In the genomic region with DNA sequence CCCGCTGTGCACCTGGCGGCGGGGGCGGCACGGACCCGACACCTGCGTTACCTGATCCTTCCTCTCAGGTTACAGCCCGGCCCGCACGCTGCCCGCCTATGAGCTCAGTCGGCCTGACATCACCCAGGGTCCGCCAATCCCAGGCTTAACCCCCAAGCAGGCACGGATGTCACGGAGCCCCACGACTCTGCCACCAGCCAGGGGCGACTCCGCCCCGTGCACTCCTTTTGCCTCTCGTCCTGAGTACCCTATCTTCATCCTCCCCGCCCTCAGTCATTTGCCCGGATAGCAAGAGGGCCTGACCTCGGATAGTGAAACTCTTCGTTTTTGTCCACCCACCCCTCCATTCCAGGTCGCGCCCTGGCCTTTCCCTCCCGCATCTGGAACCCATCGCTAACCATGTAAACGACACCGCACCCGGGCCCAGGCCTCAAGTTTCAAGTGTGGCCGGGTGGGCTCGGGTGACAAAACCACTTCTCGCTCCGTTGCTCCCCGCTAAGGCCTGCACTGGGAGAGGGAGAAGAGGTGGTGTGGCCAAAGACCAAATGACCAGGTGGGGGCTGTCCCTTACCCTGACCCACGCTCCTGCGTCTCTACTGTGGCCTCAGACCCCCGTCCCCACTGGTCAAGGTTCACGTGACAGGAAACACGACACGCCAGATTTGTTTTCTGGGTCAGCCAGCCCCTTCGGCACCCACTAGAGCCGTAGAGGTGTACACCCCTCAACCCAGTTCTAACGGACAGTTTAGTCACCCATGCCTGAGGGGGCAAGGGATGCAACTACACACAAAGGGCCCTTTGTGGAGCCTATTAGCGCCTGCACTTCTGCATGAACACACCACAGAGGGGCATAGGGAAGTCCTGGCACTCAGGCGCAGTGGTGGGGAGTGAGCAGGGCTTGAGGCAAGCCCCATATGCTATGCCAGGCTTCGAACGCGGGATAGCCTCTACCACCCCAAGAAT, we compare ENCODE assay signal across 8 mouse cellular contexts. TPM values are rescaled to one million over a fixed set of nuclear protein-coding genes. Genes with fewer than 3 reads are reported as not detected.
DNase-seq lines count a peak whose midpoint lies in the region; ATAC-seq lines count a peak whose summit lies in the region.

No protein-coding gene starts in this region.

- no peak for DNase-seq in midbrain, embryonic 10.5 days (ENCODE audit: low spot score)
- DNase-seq in liver, embryonic 11.5 days (ENCODE audit: low spot score): no peak
- peak; percentile 54 for DNase-seq in yolk sac, embryonic 10.5 days (ENCODE audit: low spot score)
- no peak for DNase-seq in ovary, postnatal 10 days (ENCODE audit: low spot score)
- DNase-seq in layer of hippocampus, postnatal 36 days: no peak
- DNase-seq in ovary, postnatal 36 days (ENCODE audit: low spot score): no peak

- peaks cover 99% of the 10 kb centered on the region for H3K27me3 ChIP-seq in midbrain, embryonic 10.5 days (ENCODE audit: low read depth, poor library complexity, severe bottlenecking)
- H3K27me3 ChIP-seq in midbrain, embryonic 16.5 days (ENCODE audit: control insufficient read depth, insufficient read depth, low read depth, low read length): peaks cover 69% of the 10 kb centered on the region
- H3K27me3 ChIP-seq in forebrain, embryonic 15.5 days: peaks cover 73% of the 10 kb centered on the region
- H3K27me3 ChIP-seq in liver, embryonic 11.5 days (replicated peaks; ENCODE audit: control insufficient read depth, insufficient read depth, low read length): peaks cover 73% of the 10 kb centered on the region

- no peak for ATAC-seq in midbrain, embryonic 16.5 days
- no peak for ATAC-seq in forebrain, embryonic 15.5 days (replicated peaks)
- ATAC-seq in liver, embryonic 11.5 days (replicated peaks; ENCODE audit: low FRiP score): no peak; the same call in 1 of the 2 replicates

- H3K4me2 ChIP-seq in midbrain, embryonic 16.5 days (ENCODE audit: low read length): no peak overlapping the region; the same call in 1 of the 2 replicates
- H3K4me2 ChIP-seq in forebrain, embryonic 15.5 days (replicated peaks): peak overlapping the region; percentile 47
- peak overlapping the region; percentile 68 for H3K4me2 ChIP-seq in liver, embryonic 11.5 days

- H3K27ac ChIP-seq in midbrain, embryonic 10.5 days (replicated peaks): no peak overlapping the region; the same call in 1 of the 2 replicates
- no peak overlapping the region for H3K27ac ChIP-seq in midbrain, embryonic 16.5 days (ENCODE audit: low read length)
- no peak overlapping the region for H3K27ac ChIP-seq in forebrain, embryonic 15.5 days (replicated peaks)
- no peak overlapping the region for H3K27ac ChIP-seq in liver, embryonic 11.5 days (ENCODE audit: low read depth, low read length)

- peaks cover 52% of the 10 kb centered on the region for H3K4me1 ChIP-seq in midbrain, embryonic 10.5 days
- H3K4me1 ChIP-seq in midbrain, embryonic 16.5 days (ENCODE audit: control insufficient read depth, insufficient read depth, low read length): peaks cover 9% of the 10 kb centered on the region
- peaks cover 24% of the 10 kb centered on the region for H3K4me1 ChIP-seq in forebrain, embryonic 15.5 days
- H3K4me1 ChIP-seq in liver, embryonic 11.5 days (replicated peaks; ENCODE audit: control insufficient read depth, insufficient read depth, low read length): peaks cover 6% of the 10 kb centered on the region

- 5% methylated on average over 50 of the region's 50 CpGs for WGBS in midbrain, embryonic 10.5 days
- WGBS in midbrain, embryonic 16.5 days: 4% methylated on average over 50 of the region's 50 CpGs
- 2% methylated on average over 50 of the region's 50 CpGs for WGBS in forebrain, embryonic 15.5 days
- WGBS in liver, embryonic 11.5 days: 8% methylated on average over 50 of the region's 50 CpGs

- H3K4me3 ChIP-seq in midbrain, embryonic 10.5 days: peak overlapping the region; percentile 52
- H3K4me3 ChIP-seq in midbrain, embryonic 16.5 days (ENCODE audit: low read depth, low read length): no peak overlapping the region
- peak overlapping the region; percentile 30 for H3K4me3 ChIP-seq in forebrain, embryonic 15.5 days
- peak overlapping the region; percentile 34 for H3K4me3 ChIP-seq in liver, embryonic 11.5 days (ENCODE audit: low read depth, low read length)

- no peaks in the 10 kb centered on the region for H3K9me3 ChIP-seq in midbrain, embryonic 10.5 days (replicated peaks)
- no peaks in the 10 kb centered on the region for H3K9me3 ChIP-seq in midbrain, embryonic 16.5 days (replicated peaks; ENCODE audit: control insufficient read depth, low read length, poor library complexity, severe bottlenecking)
- no peaks in the 10 kb centered on the region for H3K9me3 ChIP-seq in forebrain, embryonic 15.5 days
- H3K9me3 ChIP-seq in liver, embryonic 11.5 days (ENCODE audit: control insufficient read depth, low read length): no peaks in the 10 kb centered on the region

- no peak overlapping the region for H3K9ac ChIP-seq in midbrain, embryonic 16.5 days (ENCODE audit: low read depth, low read length)
- no peak overlapping the region for H3K9ac ChIP-seq in forebrain, embryonic 15.5 days (replicated peaks)
- H3K9ac ChIP-seq in liver, embryonic 11.5 days (ENCODE audit: low read depth, low read length): no peak overlapping the region

- no peaks in the 10 kb centered on the region for H3K36me3 ChIP-seq in midbrain, embryonic 10.5 days
- no peaks in the 10 kb centered on the region for H3K36me3 ChIP-seq in midbrain, embryonic 16.5 days (ENCODE audit: control insufficient read depth, insufficient read depth, low read length)
- H3K36me3 ChIP-seq in forebrain, embryonic 15.5 days: no peaks in the 10 kb centered on the region
- H3K36me3 ChIP-seq in liver, embryonic 11.5 days (ENCODE audit: control insufficient read depth, insufficient read depth, low read length): no peaks in the 10 kb centered on the region

RNA-seq across cellular contexts. Expression of a gene that starts 16.4 kb away (rescaled TPM):
- polyA plus RNA-seq in midbrain, embryonic 10.5 days (2016; fragmentation: Nextera tagmentation; extraction: Ambion mirVana): 0.47 and 1.0 TPM in 2 replicates
- 0.37 and 0.83 TPM in 2 replicates for polyA plus RNA-seq in midbrain, embryonic 16.5 days (2015; fragmentation: Nextera tagmentation; extraction: Ambion mirVana)
- 0.53 and 1.0 TPM in 2 replicates for polyA plus RNA-seq in forebrain, embryonic 15.5 days (2015; fragmentation: Nextera tagmentation; extraction: Ambion mirVana)
- 0.90 and 1.3 TPM in 2 replicates for polyA plus RNA-seq in liver, embryonic 11.5 days (2014; fragmentation: Nextera tagmentation; extraction: Ambion mirVana)
- total RNA-seq in layer of hippocampus, postnatal 36 days (2021): 10 to 100 TPM; 46.5 to 65.3 TPM

RNA-seq across cellular contexts. Expression of a gene that starts 20.1 kb away (rescaled TPM):
- polyA plus RNA-seq in midbrain, embryonic 10.5 days (2016; fragmentation: Nextera tagmentation; extraction: Ambion mirVana): 0.94 and 1.4 TPM in 2 replicates
- 0.14 and 0.25 TPM in 2 replicates for polyA plus RNA-seq in midbrain, embryonic 16.5 days (2015; fragmentation: Nextera tagmentation; extraction: Ambion mirVana)
- polyA plus RNA-seq in forebrain, embryonic 15.5 days (2015; fragmentation: Nextera tagmentation; extraction: Ambion mirVana): 0.09 and 0.10 TPM in 2 replicates
- 4.1 and 5.3 TPM in 2 replicates for polyA plus RNA-seq in liver, embryonic 11.5 days (2014; fragmentation: Nextera tagmentation; extraction: Ambion mirVana)
- total RNA-seq in layer of hippocampus, postnatal 36 days (2021): 1 to 10 TPM; 1.4 to 1.5 TPM

RNA-seq across cellular contexts. Expression of a gene that starts 26.6 kb away (rescaled TPM):
- 0.79 and 1.3 TPM in 2 replicates for polyA plus RNA-seq in midbrain, embryonic 10.5 days (2016; fragmentation: Nextera tagmentation; extraction: Ambion mirVana)
- not detected in 2 replicates for polyA plus RNA-seq in midbrain, embryonic 16.5 days (2015; fragmentation: Nextera tagmentation; extraction: Ambion mirVana)
- not detected in 2 replicates for polyA plus RNA-seq in forebrain, embryonic 15.5 days (2015; fragmentation: Nextera tagmentation; extraction: Ambion mirVana)
- polyA plus RNA-seq in liver, embryonic 11.5 days (2014; fragmentation: Nextera tagmentation; extraction: Ambion mirVana): not detected in 2 replicates
- not detected for total RNA-seq in layer of hippocampus, postnatal 36 days (2021)

RNA-seq across cellular contexts. Expression of a gene that starts 45.8 kb away (rescaled TPM):
- polyA plus RNA-seq in midbrain, embryonic 10.5 days (2016; fragmentation: Nextera tagmentation; extraction: Ambion mirVana): 85.7 and 99.7 TPM in 2 replicates
- 437 and 480 TPM in 2 replicates for polyA plus RNA-seq in midbrain, embryonic 16.5 days (2015; fragmentation: Nextera tagmentation; extraction: Ambion mirVana)
- 210 and 219 TPM in 2 replicates for polyA plus RNA-seq in forebrain, embryonic 15.5 days (2015; fragmentation: Nextera tagmentation; extraction: Ambion mirVana)
- polyA plus RNA-seq in liver, embryonic 11.5 days (2014; fragmentation: Nextera tagmentation; extraction: Ambion mirVana): 50.0 and 51.1 TPM in 2 replicates
- 100 to 1,000 TPM; 331 to 345 TPM for total RNA-seq in layer of hippocampus, postnatal 36 days (2021)

RNA-seq across cellular contexts. Expression of a gene that starts 59.8 kb away (rescaled TPM):
- polyA plus RNA-seq in midbrain, embryonic 10.5 days (2016; fragmentation: Nextera tagmentation; extraction: Ambion mirVana): 8.1 and 9.5 TPM in 2 replicates
- polyA plus RNA-seq in midbrain, embryonic 16.5 days (2015; fragmentation: Nextera tagmentation; extraction: Ambion mirVana): 11.8 and 13.1 TPM in 2 replicates
- polyA plus RNA-seq in forebrain, embryonic 15.5 days (2015; fragmentation: Nextera tagmentation; extraction: Ambion mirVana): 9.3 and 10.9 TPM in 2 replicates
- 8.4 and 8.9 TPM in 2 replicates for polyA plus RNA-seq in liver, embryonic 11.5 days (2014; fragmentation: Nextera tagmentation; extraction: Ambion mirVana)
- 100 to 1,000 TPM; 158 to 166 TPM for total RNA-seq in layer of hippocampus, postnatal 36 days (2021)
